Mouse (Mus musculus): ENCODE data around the gene Bag1.
"Not testable (repeated sequence)": the region's sequence is repeated elsewhere in the genome, so short reads cannot be mapped to it uniquely, and the experiment has no call there.

Bag1 gene

GRCm38 (mm10) chr4:40934369-40934768 is 13.7 kb downstream of the Bag1 start:
- DNase-seq (ENCODE audit: low spot score in 2 of 2) = not testable (repeated sequence)

GRCm38 (mm10) chr4:40933694-40934093 is 14.4 kb downstream of the Bag1 start:
- no peak for DNase-seq (ENCODE audit: low spot score in 2 of 2)

- DNase-seq (ENCODE audit: low spot score in 2 of 2) = no peak
Observed at GRCm38 (mm10) chr4:40929046-40929445, 19.0 kb downstream of the Bag1 start.

- DNase-seq (ENCODE audit: low spot score in 2 of 2) = no peak
Observed at GRCm38 (mm10) chr4:40925568-40925967, 22.5 kb downstream of the Bag1 start.

- DNase-seq (ENCODE audit: low spot score in 2 of 2) = no peak
Observed at GRCm38 (mm10) chr4:40923087-40923651, 24.9 kb downstream of the Bag1 start.

GRCm38 (mm10) chr4:40921288-40921687 is 26.8 kb downstream of the Bag1 start:
- no peak for DNase-seq (ENCODE audit: low spot score in 2 of 2)

- DNase-seq (ENCODE audit: low spot score in 2 of 2) = peak; percentile 36
Observed at GRCm38 (mm10) chr4:40920576-40920975, 27.5 kb downstream of the Bag1 start.

GRCm38 (mm10) chr4:40919785-40920184 is 28.3 kb downstream of the Bag1 start, which contains the start of gene Spink4:
Gene Spink4 (plus strand): TSS chr4:40920052.
- no peak for DNase-seq (ENCODE audit: low spot score in 2 of 2)

- no peak for DNase-seq (ENCODE audit: low spot score in 2 of 2)
Observed at GRCm38 (mm10) chr4:40916592-40917155, 31.4 kb downstream of the Bag1 start.

- no peak for DNase-seq (ENCODE audit: low spot score in 2 of 2)
Observed at GRCm38 (mm10) chr4:40915947-40916346, 32.1 kb downstream of the Bag1 start.

GRCm38 (mm10) chr4:40914287-40914867 is 33.7 kb downstream of the Bag1 start:
- DNase-seq (ENCODE audit: low spot score in 2 of 2) = no peak

GRCm38 (mm10) chr4:40908261-40908969 is 39.7 kb downstream of the Bag1 start:
- no peak for DNase-seq (ENCODE audit: low spot score in 2 of 2)

- DNase-seq (ENCODE audit: low spot score in 2 of 2) = no peak
Observed at GRCm38 (mm10) chr4:40906298-40906697, 41.8 kb downstream of the Bag1 start.

GRCm38 (mm10) chr4:40900612-40901011 is 47.5 kb downstream of the Bag1 start:
- no peak for DNase-seq (ENCODE audit: low spot score in 2 of 2)

GRCm38 (mm10) chr4:40900071-40900470 is 48.0 kb downstream of the Bag1 start:
- no peak for DNase-seq (ENCODE audit: low spot score in 2 of 2)

- no peak for DNase-seq (ENCODE audit: low spot score in 2 of 2)
Observed at GRCm38 (mm10) chr4:40899264-40899663, 48.8 kb downstream of the Bag1 start.

- DNase-seq (ENCODE audit: low spot score in 2 of 2) = no peak
Observed at GRCm38 (mm10) chr4:40898476-40899044, 49.5 kb downstream of the Bag1 start.

GRCm38 (mm10) chr4:40895646-40896045 is 52.4 kb downstream of the Bag1 start:
- no peak for DNase-seq (ENCODE audit: low spot score in 2 of 2)

GRCm38 (mm10) chr4:40895118-40895517 is 53.0 kb downstream of the Bag1 start:
- DNase-seq (ENCODE audit: low spot score in 2 of 2) = no peak

- no peak for DNase-seq (ENCODE audit: low spot score in 2 of 2)
Observed at GRCm38 (mm10) chr4:40891206-40891605, 56.9 kb downstream of the Bag1 start.

GRCm38 (mm10) chr4:40889983-40890382 is 58.1 kb downstream of the Bag1 start:
- DNase-seq (ENCODE audit: low spot score in 2 of 2) = no peak

- DNase-seq (ENCODE audit: low spot score in 2 of 2) = no peak
Observed at GRCm38 (mm10) chr4:40889252-40889651, 58.8 kb downstream of the Bag1 start.
